Mouse (Mus musculus) liver, postnatal 0 days (tissue): ENCODE data around the gene Dnaaf3.

Experiments used
- CTCF ChIP-seq: sonication (generic); IDR thresholded peaks from 2 replicates; pipeline ENCODE4 v1.5.1; 2016; ENCODE audit warnings: antibody characterized with exemption, low read depth
- EP300 ChIP-seq: IDR thresholded peaks from 2 replicates; pipeline ENCODE4 v1.6.1; 2016; ENCODE audit warnings: antibody characterized with exemption, low read depth, mild to moderate bottlenecking

GRCm38 (mm10) chr7:4522292-4522691, 10.0 kb downstream of the Dnaaf3 start:
- TF ChIP-seq EP300 (no peak), CTCF (no peak)
